Mouse (Mus musculus) liver, embryonic 14.5 days (tissue): ENCODE measurements around the gene Vapb. TPM values are rescaled to one million over a fixed set of nuclear protein-coding genes. Genes with fewer than 3 reads are reported as not detected.

Experiments
- ATAC-seq: fragments of 200-750 bp; cut with Nextera tagmentation; 2 replicates; pipeline ENCODE4 v1.8.0; 2017; ENCODE audit warnings: moderate number of reproducible peaks, mild to moderate bottlenecking, moderate library complexity; ENCODE audit not compliant: insufficient read depth
- DNase-seq, 3 experiments: peaks; one replicate each; pipeline ENCODE4 v3.0.0-alpha.2; 2012 to 2013; ENCODE audit warnings: low read depth in 3 of 3, low spot score in 3 of 3
- H3K27ac ChIP-seq: fragments of 300-500 bp; sonication (generic); 2 replicates; pipeline ENCODE4 v1.5.1; 2014; ENCODE audit warnings: moderate library complexity, mild to moderate bottlenecking, control low read depth, inconsistent platforms
- H3K27me3 ChIP-seq: fragments of 300-500 bp; sonication (generic); 2 replicates; pipeline ENCODE4 v1.6.1; 2014; ENCODE audit warnings: mild to moderate bottlenecking, low read length, moderate library complexity; ENCODE audit not compliant: control insufficient read depth, insufficient read depth
- H3K36me3 ChIP-seq: fragments of 300-500 bp; sonication (generic); replicated peaks from 2 replicates; pipeline ENCODE4 v1.6.1; 2014; ENCODE audit warnings: low read depth; ENCODE audit not compliant: control insufficient read depth, insufficient read depth
- H3K4me1 ChIP-seq, 2 experiments: fragments of 200-500 bp in 1 of 2; fragments of 300-500 bp in 1 of 2; sonication (generic) in 1 of 2; replicated peaks; 2 replicates each; pipeline ENCODE4 v1.6.1; 2012 to 2014; ENCODE audit warnings: antibody characterized with exemption in 1 of 2, inconsistent platforms in 1 of 2, low read length in 1 of 2; ENCODE audit not compliant: control insufficient read depth in 2 of 2, insufficient read depth in 2 of 2
- H3K4me2 ChIP-seq: fragments of 300-500 bp; sonication (generic); 2 replicates; pipeline ENCODE4 v1.6.1; 2014; ENCODE audit warnings: low read depth, mild to moderate bottlenecking, control low read depth, moderate library complexity
- H3K4me3 ChIP-seq, 2 experiments: fragments of 200-500 bp in 1 of 2; fragments of 300-500 bp in 1 of 2; sonication (generic) in 1 of 2; 2 replicates each; pipeline ENCODE4 v1.5.1; 2012 to 2014; ENCODE audit warnings: low read depth in 2 of 2, low read length in 2 of 2, mild to moderate bottlenecking in 2 of 2, control low read depth in 1 of 2, inconsistent platforms in 1 of 2, moderate library complexity in 1 of 2; ENCODE audit not compliant: insufficient read depth in 1 of 2
- H3K9ac ChIP-seq: fragments of 300-500 bp; sonication (generic); replicated peaks from 2 replicates; pipeline ENCODE4 v1.6.1; 2014; ENCODE audit warnings: mild to moderate bottlenecking, control low read depth, moderate library complexity
- H3K9me3 ChIP-seq: fragments of 300-500 bp; sonication (generic); 2 replicates; pipeline ENCODE4 v1.6.1; 2016; ENCODE audit warnings: low read length, mixed read lengths; ENCODE audit not compliant: control insufficient read depth
- CTCF ChIP-seq: IDR thresholded peaks from 2 replicates; pipeline ENCODE4 v1.5.1; 2016; ENCODE audit warnings: antibody characterized with exemption, low read depth, control low read depth
- EP300 ChIP-seq: IDR thresholded peaks from 2 replicates; pipeline ENCODE4 v1.6.1; 2016; ENCODE audit warnings: antibody characterized with exemption, low read depth
- WGBS: fragments of 180-500 bp; shearing (Covaris S2); extraction: QIAGEN DNeasy Blood & Tissue Kit; methylation state at CpG from one replicate; pipeline ENCODE4 v1.1.7; 2014; ENCODE audit not compliant: insufficient replicate concordance; 5-methylcytosine and 5-hydroxymethylcytosine counted together
- polyA plus RNA-seq, 2 experiments: library from polyadenylated mRNA; depleted of rRNA in 1 of 2; stranded (reverse) in 1 of 2; unstranded in 1 of 2; fragments of >200 nt; fragmentation: Nextera tagmentation in 1 of 2; extraction: Ambion mirVana in 1 of 2; gene quantifications; 2 replicates each; pipeline versions ENCODE4 v1.2.1 to v1.2.3; 2012 to 2014

Gene Vapb
- polyA plus RNA-seq, 2 experiments = 5.8 to 8.3 TPM

DNA sequence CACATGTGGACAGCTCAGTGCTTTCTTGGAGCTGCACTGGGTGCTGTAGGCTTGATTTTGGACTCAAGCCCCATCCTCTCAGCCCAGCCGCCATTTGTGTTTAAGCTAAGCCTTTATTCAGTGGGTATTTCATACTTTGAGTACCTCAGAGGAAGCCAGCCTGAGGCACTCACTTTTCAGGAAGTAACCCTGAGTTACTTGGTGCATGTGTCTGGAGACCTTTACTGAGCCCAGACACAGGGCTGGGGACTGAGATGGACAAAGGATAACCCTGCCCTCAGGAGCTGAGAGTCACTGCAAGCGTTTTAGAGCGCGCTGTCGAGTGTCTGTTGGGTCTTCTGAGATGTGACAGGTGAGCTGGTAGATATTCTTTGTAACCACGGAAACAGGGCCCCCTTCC, 23.3 kb downstream of the Vapb start:
- no peak for DNase-seq
- no peak overlapping the region for H3K27ac ChIP-seq
- H3K9ac ChIP-seq = no peak overlapping the region
- 62% methylated on average over 6 of the region's 6 CpGs for WGBS
- TF ChIP-seq CTCF (no peak), EP300 (no peak)
- ATAC-seq = no peak
- H3K4me3 ChIP-seq = no peak overlapping the region
- H3K36me3 ChIP-seq = no peaks in the 10 kb centered on the region
- no peaks in the 10 kb centered on the region for H3K27me3 ChIP-seq
- no peaks in the 10 kb centered on the region for H3K9me3 ChIP-seq
- H3K4me1 ChIP-seq = peaks cover 0 to 2% of the 10 kb centered on the region in 2 experiments; a peak in 1 of 4 replicates
- no peak overlapping the region for H3K4me2 ChIP-seq

DNA sequence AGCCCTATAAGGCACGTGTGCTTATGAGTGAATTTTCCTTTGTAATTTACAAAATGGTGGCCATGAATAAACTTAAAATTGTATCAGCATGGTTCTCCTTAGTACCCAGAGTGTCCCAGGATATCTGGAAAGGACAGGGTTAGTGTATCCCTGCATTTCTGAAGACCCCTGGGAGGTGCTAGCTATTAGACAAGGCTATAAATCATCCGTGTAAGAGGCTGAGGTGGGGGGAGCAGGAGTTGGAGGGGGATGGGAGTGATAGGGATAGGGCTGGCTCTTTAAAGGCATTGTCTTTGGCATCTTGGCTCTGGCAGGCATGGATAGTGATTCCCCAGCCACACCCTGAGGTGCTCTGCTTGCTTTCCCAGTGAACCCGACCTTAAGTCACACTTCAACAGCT, 27.3 kb downstream of the Vapb start:
- WGBS = 60% methylated on average over 3 of the region's 3 CpGs
- Histone ChIP-seq H3K27me3 (no peaks in the 10 kb centered on the region), H3K9ac (no peak overlapping the region), H3K4me1 (peaks cover 0 to 2% of the 10 kb centered on the region in 2 experiments; a peak in 1 of 4 replicates), H3K4me2 (no peak overlapping the region), H3K27ac (no peak overlapping the region), H3K4me3 (no peak overlapping the region), H3K36me3 (no peaks in the 10 kb centered on the region), H3K9me3 (no peaks in the 10 kb centered on the region)
- TF ChIP-seq CTCF (no peak), EP300 (no peak)
- DNase-seq = no peak
- no peak for ATAC-seq

DNA sequence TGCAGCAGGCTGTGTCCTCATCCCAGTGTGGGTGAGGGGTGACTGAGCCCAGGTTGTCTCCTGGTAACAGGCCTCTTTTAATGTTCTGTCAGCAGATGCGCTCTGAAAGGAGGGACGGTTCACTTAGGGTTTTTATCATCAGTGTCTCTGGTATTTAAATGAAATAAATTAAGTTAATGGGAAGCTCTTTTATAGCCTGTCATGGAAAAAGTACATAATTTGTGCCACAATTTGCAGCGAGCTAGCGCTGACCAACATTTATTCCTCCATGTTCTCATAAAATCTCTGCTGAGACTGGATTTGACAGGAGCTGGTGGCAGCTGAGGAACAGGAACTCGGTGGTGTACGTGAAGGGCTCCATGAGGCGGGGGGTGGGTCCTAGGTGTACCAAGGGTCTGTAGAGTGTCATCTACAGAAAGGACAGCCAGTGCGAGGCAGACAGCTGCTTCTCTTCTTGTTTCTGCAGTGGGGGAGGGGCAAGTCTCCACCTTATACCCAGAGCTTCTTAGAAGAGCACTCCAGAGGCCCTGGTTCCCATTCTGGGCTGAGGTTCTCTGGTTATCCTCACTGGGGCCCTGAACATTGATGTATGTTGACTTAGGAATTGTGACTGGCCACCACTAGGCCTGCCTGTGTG, 30.8 kb downstream of the Vapb start:
- H3K27me3 ChIP-seq = no peaks in the 10 kb centered on the region
- H3K4me3 ChIP-seq = no peak overlapping the region
- H3K4me2 ChIP-seq = no peak overlapping the region
- TF ChIP-seq CTCF (no peak), EP300 (no peak)
- no peaks in the 10 kb centered on the region for H3K9me3 ChIP-seq
- no peaks in the 10 kb centered on the region for H3K4me1 ChIP-seq
- no peak overlapping the region for H3K27ac ChIP-seq
- ATAC-seq (no peak), DNase-seq (no peak)
- WGBS = 71% methylated on average over 8 of the region's 8 CpGs
- no peak overlapping the region for H3K9ac ChIP-seq
- no peaks in the 10 kb centered on the region for H3K36me3 ChIP-seq

DNA sequence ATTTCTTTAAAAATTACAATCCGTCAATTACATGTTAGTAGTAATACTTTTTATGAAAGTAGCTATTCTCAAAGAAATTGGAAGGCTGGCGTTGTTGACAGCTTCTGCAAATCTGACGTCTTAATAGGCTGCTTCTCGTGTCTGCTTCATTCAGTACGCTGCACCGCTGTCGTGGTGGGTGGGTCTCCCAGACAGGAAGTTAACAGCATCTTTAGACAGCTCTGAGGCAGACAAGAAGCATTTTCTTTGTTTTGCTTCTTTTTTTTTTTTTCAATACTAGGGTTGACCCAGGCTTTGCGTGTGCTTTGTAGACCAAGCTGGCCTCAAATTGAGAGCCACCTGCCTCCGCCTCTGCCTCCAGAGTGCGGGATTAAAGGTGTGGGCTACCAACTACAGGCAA, 31.9 kb downstream of the Vapb start:
- TF ChIP-seq EP300 = no peak
- TF ChIP-seq CTCF = no peak
- Histone ChIP-seq H3K9ac (no peak overlapping the region), H3K4me3 (no peak overlapping the region), H3K27ac (no peak overlapping the region), H3K4me2 (no peak overlapping the region), H3K9me3 (no peaks in the 10 kb centered on the region), H3K4me1 (no peaks in the 10 kb centered on the region), H3K36me3 (no peaks in the 10 kb centered on the region), H3K27me3 (no peaks in the 10 kb centered on the region)
- no peak for ATAC-seq
- DNase-seq = no peak
- 45% methylated on average over 10 of the region's 10 CpGs for WGBS

DNA sequence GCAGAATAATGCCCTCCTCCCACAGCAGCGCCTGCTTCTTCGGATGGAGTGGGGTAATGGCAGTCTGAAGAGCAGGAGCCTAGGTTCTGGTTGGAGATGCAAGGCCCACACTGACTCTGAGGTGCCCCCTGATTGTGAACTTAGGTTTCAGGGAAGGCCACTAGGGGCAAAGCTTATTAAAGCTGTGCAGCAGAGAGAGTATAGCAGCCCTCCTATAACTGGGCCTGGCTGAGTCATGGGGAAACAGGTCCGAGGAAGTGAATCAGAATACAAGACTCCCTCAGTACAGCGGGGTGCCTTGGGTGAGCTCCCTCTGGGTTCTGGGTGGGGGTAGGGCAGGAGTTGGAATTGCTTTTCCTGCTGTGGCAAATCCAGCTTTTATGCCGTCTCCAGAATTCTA, 33.3 kb downstream of the Vapb start:
- Histone ChIP-seq H3K36me3 (no peaks in the 10 kb centered on the region; the same call in 1 of the 2 replicates), H3K4me3 (no peak overlapping the region), H3K27ac (no peak overlapping the region), H3K4me2 (no peak overlapping the region), H3K4me1 (no peaks in the 10 kb centered on the region), H3K27me3 (no peaks in the 10 kb centered on the region), H3K9me3 (no peaks in the 10 kb centered on the region), H3K9ac (no peak overlapping the region)
- DNase-seq (no peak), ATAC-seq (no peak)
- TF ChIP-seq EP300 (no peak), CTCF (no peak; the same call in 1 of the 2 replicates)
- WGBS = 76% methylated on average over 5 of the region's 5 CpGs
